ENCODE assay signal across 1 mouse cellular context in genomic region chr10:75834250-75834649, GRCm38 (mm10).
TF ChIP-seq lines count a peak whose summit lies in the region.

No protein-coding gene starts in this region.

TF ChIP-seq in CH12.LX, 34 proteins besides CTCF, POLR2A, EP300 and RAD21:
- TF ChIP-seq MXI1 (IDR thresholded peaks at IDR 0.05; ENCODE audit: low read depth, low read length) (0 out of 2 replicates have a peak, but pooled peaks have one; percentile 58), CHD1 (IDR thresholded peaks at IDR 0.05; ENCODE audit: low read depth, low read length) (no peak; the same call in 1 of the 2 replicates), MYC (IDR thresholded peaks at IDR 0.05; ENCODE audit: low read depth, low read length) (0 out of 2 replicates have a peak, but pooled peaks have one; percentile 27), NELFE (IDR thresholded peaks at IDR 0.05; ENCODE audit: low read depth, low read length) (peak; percentile 46), UBTF (IDR thresholded peaks at IDR 0.05; ENCODE audit: low read depth, low read length) (peak; percentile 67; the same call in 1 of the 2 replicates), ETS1 (conservative IDR thresholded peaks at IDR 0.05; ENCODE audit: low read depth, low read length) (no peak), IRF4 (IDR thresholded peaks at IDR 0.05; ENCODE audit: low read depth, low read length) (peak; percentile 31; the same call in 1 of the 2 replicates), GABPA (IDR thresholded peaks at IDR 0.05; ENCODE audit: insufficient replicate concordance, low read depth, low read length) (no peak), ZNF384 (IDR thresholded peaks at IDR 0.05; ENCODE audit: low read depth, low read length) (no peak), NRF1 (IDR thresholded peaks at IDR 0.05; ENCODE audit: low read depth, low read length) (peak; percentile 83), POLR2AphosphoS2 (IDR thresholded peaks at IDR 0.05; ENCODE audit: low read depth, low read length) (no peak), ELF1 (IDR thresholded peaks at IDR 0.05; ENCODE audit: low read depth, low read length) (peak; percentile 89), ZMIZ1 (IDR thresholded peaks at IDR 0.05; ENCODE audit: low read depth, low read length) (peak; percentile 53; the same call in 1 of the 2 replicates), TCF12 (IDR thresholded peaks at IDR 0.05; ENCODE audit: low read depth, low read length) (peak; percentile 68; the same call in 1 of the 2 replicates), HCFC1 (IDR thresholded peaks at IDR 0.05; ENCODE audit: low read depth, low read length) (peak; percentile 57), SIN3A (IDR thresholded peaks at IDR 0.05; ENCODE audit: low read length) (peak; percentile 78; the same call in 1 of the 2 replicates), MAX (IDR thresholded peaks at IDR 0.05; ENCODE audit: low read length) (peak; percentile 51; the same call in 1 of the 2 replicates), BHLHE40 (IDR thresholded peaks at IDR 0.05; ENCODE audit: low read depth, low read length) (peak; percentile 21; the same call in 1 of the 2 replicates), TBP (conservative IDR thresholded peaks at IDR 0.05; ENCODE audit: low read depth, low read length) (peak; percentile 55; the same call in 1 of the 2 replicates), RCOR1 (conservative IDR thresholded peaks at IDR 0.05; ENCODE audit: low read depth, low read length) (0 out of 2 replicates have a peak, but pooled peaks have one; percentile 32), JUND (conservative IDR thresholded peaks at IDR 0.05; ENCODE audit: low read depth, low read length) (no peak), KAT2A (IDR thresholded peaks at IDR 0.05; ENCODE audit: insufficient replicate concordance, low read length) (no peak)
